Mouse (Mus musculus) liver, postnatal 0 days (tissue): ENCODE data around the gene Peli2. TPM values are rescaled to one million over a fixed set of nuclear protein-coding genes. Genes with fewer than 3 reads are reported as not detected.

Experiments used
- ATAC-seq: fragments of 200-750 bp; cut with Nextera tagmentation; 2 replicates; pipeline ENCODE4 v1.8.0; 2017; ENCODE audit warnings: mild to moderate bottlenecking, moderate library complexity
- DNase-seq: peaks from one replicate; pipeline ENCODE4 v3.0.0-alpha.2; 2016
- H3K27ac ChIP-seq: fragments of 300-500 bp; sonication (generic); 2 replicates; pipeline ENCODE4 v1.5.1; 2014; ENCODE audit warnings: antibody characterized with exemption, moderate library complexity, mild to moderate bottlenecking, low read depth
- H3K27me3 ChIP-seq: fragments of 300-500 bp; sonication (generic); 2 replicates; pipeline ENCODE4 v1.6.1; 2014; ENCODE audit warnings: low read length, control low read depth, mixed read lengths; ENCODE audit not compliant: insufficient read depth
- H3K36me3 ChIP-seq: fragments of 300-500 bp; sonication (generic); replicated peaks from 2 replicates; pipeline ENCODE4 v1.6.1; 2014; ENCODE audit warnings: mild to moderate bottlenecking, control low read depth, low read length, moderate library complexity, mixed read lengths; ENCODE audit not compliant: insufficient read depth
- H3K4me1 ChIP-seq: fragments of 300-500 bp; sonication (generic); 2 replicates; pipeline ENCODE4 v1.6.1; 2014; ENCODE audit warnings: antibody characterized with exemption, mild to moderate bottlenecking, control low read depth; ENCODE audit not compliant: insufficient read depth
- H3K4me2 ChIP-seq: fragments of 300-500 bp; sonication (generic); 2 replicates; pipeline ENCODE4 v1.6.1; 2014; ENCODE audit warnings: low read depth, mild to moderate bottlenecking, low read length, moderate library complexity, mixed read lengths
- H3K4me3 ChIP-seq: fragments of 300-500 bp; sonication (generic); 2 replicates; pipeline ENCODE4 v1.5.1; 2014; ENCODE audit warnings: low read depth, low read length
- H3K9ac ChIP-seq: fragments of 300-500 bp; sonication (generic); replicated peaks from 2 replicates; pipeline ENCODE4 v1.6.1; 2014; ENCODE audit warnings: mild to moderate bottlenecking, moderate library complexity
- H3K9me3 ChIP-seq: fragments of 300-500 bp; sonication (generic); 2 replicates; pipeline ENCODE4 v1.6.1; 2016; ENCODE audit warnings: mild to moderate bottlenecking, control low read depth, low read length, mixed read lengths
- CTCF ChIP-seq: sonication (generic); IDR thresholded peaks from 2 replicates; pipeline ENCODE4 v1.5.1; 2016; ENCODE audit warnings: antibody characterized with exemption, low read depth
- EP300 ChIP-seq: IDR thresholded peaks from 2 replicates; pipeline ENCODE4 v1.6.1; 2016; ENCODE audit warnings: antibody characterized with exemption, low read depth, mild to moderate bottlenecking
- WGBS: fragments of 180-500 bp; shearing (Covaris S2); extraction: QIAGEN DNeasy Blood & Tissue Kit; methylation state at CpG from one replicate; pipeline ENCODE4 v1.1.7; 2014; ENCODE audit not compliant: insufficient replicate concordance; 5-methylcytosine and 5-hydroxymethylcytosine counted together
- polyA plus RNA-seq: library from polyadenylated mRNA; unstranded; fragments of >200 nt; fragmentation: Nextera tagmentation; extraction: Ambion mirVana; gene quantifications from 2 replicates; pipeline ENCODE4 v1.2.1, GENCODE M21; 2015

Gene Peli2
- polyA plus RNA-seq, 1 experiment from 2014 or later = 1.5 TPM

DNA sequence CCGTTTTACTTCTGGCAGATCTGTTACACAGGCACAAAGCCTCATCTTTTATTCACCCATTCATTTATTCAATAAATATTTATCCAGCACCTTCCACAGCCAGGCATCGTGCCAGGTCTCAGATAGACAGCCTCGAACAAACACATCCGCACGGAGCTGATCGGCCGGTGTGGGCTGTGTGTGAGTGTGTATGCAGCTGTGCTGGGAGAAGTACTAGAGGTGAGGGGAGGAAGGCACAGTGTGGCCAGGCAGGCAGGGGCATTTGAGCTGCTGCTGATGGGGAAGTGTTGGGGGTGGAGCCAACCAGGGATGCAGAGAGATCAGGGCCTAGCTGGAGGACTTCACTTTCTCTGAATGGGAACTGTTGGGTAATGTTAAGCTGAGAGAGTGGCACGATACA, 51.4 kb downstream of the Peli2 start:
- Histone ChIP-seq H3K36me3 (no peaks in the 10 kb centered on the region), H3K27me3 (no peaks in the 10 kb centered on the region), H3K4me3 (no peak overlapping the region), H3K4me2 (no peak overlapping the region), H3K27ac (no peak overlapping the region), H3K9me3 (no peaks in the 10 kb centered on the region), H3K4me1 (no peaks in the 10 kb centered on the region), H3K9ac (no peak overlapping the region)
- ATAC-seq (no peak), DNase-seq (peak; percentile 29)
- WGBS = 40% methylated on average over 8 of the region's 8 CpGs
- TF ChIP-seq EP300 (no peak), CTCF (no peak)

DNA sequence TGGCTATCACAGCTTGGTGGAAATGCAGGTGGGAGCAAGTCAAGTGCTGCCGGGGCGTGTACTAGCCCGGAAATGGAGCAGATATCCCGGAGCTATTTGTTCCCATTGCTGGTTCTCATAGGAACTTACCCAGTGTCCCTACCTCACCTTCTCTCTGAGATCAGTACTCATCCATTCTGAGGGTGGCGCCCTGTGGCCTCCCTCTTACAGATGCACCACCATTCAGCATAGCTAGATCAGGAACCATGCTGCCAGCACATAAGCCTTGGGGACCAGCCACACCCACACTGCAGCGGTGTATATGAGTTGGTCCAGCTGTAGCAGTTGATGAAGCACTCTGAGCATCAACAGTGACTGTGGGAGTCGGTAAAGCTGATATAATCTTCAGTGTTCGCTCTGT, 52.3 kb downstream of the Peli2 start:
- no peaks in the 10 kb centered on the region for H3K27me3 ChIP-seq
- WGBS = 81% methylated on average over 8 of the region's 8 CpGs
- TF ChIP-seq CTCF = no peak
- TF ChIP-seq EP300 = no peak
- no peak overlapping the region for H3K9ac ChIP-seq
- no peak overlapping the region for H3K27ac ChIP-seq
- no peak overlapping the region for H3K4me3 ChIP-seq
- H3K4me2 ChIP-seq = no peak overlapping the region
- no peaks in the 10 kb centered on the region for H3K9me3 ChIP-seq
- H3K4me1 ChIP-seq = no peaks in the 10 kb centered on the region
- no peak for DNase-seq
- no peaks in the 10 kb centered on the region for H3K36me3 ChIP-seq
- ATAC-seq = no peak

DNA sequence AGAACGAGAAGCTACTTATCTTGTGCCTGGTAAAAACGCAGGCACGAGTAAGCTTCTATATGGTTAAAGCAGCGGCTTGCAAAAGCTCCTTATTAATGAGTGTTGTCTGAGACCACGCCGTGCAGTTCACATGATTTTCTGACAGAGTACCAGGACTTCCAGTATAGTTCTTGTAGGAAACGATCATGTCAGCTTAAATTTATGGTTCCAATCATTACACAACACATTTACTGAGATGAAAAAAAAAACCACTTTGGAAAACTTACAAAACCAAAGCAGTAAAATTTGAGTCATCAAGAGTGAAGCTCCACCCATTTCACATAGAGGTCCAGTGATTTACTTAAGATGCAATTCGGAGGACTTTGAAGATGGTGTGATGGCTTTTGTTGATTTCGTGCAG, 53.2 kb downstream of the Peli2 start:
- no peak overlapping the region for H3K27ac ChIP-seq
- TF ChIP-seq CTCF (no peak), EP300 (no peak)
- no peak overlapping the region for H3K4me3 ChIP-seq
- H3K9me3 ChIP-seq = no peaks in the 10 kb centered on the region
- 75% methylated on average over 9 of the region's 9 CpGs for WGBS
- H3K27me3 ChIP-seq = no peaks in the 10 kb centered on the region
- H3K4me1 ChIP-seq = no peaks in the 10 kb centered on the region
- H3K36me3 ChIP-seq = no peaks in the 10 kb centered on the region
- no peak overlapping the region for H3K9ac ChIP-seq
- ATAC-seq = no peak
- H3K4me2 ChIP-seq = no peak overlapping the region
- DNase-seq = no peak

- Histone ChIP-seq H3K27ac (no peak overlapping the region), H3K4me1 (no peaks in the 10 kb centered on the region), H3K4me2 (no peak overlapping the region), H3K4me3 (no peak overlapping the region), H3K9me3 (no peaks in the 10 kb centered on the region), H3K27me3 (no peaks in the 10 kb centered on the region), H3K9ac (no peak overlapping the region), H3K36me3 (no peaks in the 10 kb centered on the region)
- TF ChIP-seq CTCF (no peak), EP300 (no peak)
- no peak for DNase-seq
- 74% methylated on average over 4 of the region's 4 CpGs for WGBS
- ATAC-seq = no peak
These were observed 53.7 kb downstream of the Peli2 start for GRCm38 (mm10) chr14:48174356-48174755.

- Histone ChIP-seq H3K4me3 (no peak overlapping the region), H3K36me3 (no peaks in the 10 kb centered on the region; the same call in 1 of the 2 replicates), H3K9ac (no peak overlapping the region), H3K4me1 (no peaks in the 10 kb centered on the region), H3K27ac (no peak overlapping the region), H3K27me3 (no peaks in the 10 kb centered on the region), H3K4me2 (no peak overlapping the region), H3K9me3 (no peaks in the 10 kb centered on the region)
- ATAC-seq (no peak), DNase-seq (no peak)
- WGBS = 85% methylated on average over 8 of the region's 8 CpGs
- TF ChIP-seq EP300 = no peak
- TF ChIP-seq CTCF = no peak
These were observed 54.5 kb downstream of the Peli2 start for GRCm38 (mm10) chr14:48175115-48175514.

DNA sequence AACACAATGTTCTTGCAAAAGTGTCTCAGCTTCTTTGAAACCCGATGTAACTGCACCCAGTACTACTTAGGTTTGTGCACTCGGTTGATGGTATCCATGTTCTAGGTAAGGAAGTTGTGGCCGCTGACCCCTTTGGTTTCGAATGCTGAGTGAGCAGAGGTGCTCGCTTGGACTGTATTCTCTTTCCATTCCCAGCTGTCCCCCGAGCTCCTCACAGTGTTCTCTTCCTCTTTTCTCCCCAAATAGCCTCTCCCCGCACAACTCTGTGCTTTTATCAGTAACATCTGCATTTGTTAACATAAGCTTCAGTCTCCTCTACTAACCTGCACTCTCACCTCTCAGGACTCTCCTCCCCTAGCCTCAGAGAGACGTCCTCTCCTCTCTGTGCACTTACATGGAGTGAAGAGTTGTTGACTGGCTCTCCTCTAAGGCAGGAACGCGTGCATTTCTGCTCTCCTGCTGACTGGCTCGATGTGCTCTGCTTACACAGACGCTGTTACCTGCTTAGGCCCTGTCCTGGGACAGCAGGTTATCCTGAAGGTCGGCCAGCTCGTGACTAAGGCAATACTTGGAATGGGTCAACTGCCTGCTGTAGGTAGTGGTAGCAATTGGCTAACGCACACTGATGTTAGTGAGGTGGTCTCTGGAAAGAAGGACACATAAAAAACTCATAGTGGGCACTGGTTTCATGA, 57.8 kb downstream of the Peli2 start:
- no peak overlapping the region for H3K27ac ChIP-seq
- H3K4me1 ChIP-seq = no peaks in the 10 kb centered on the region
- ATAC-seq (no peak), DNase-seq (peak; percentile 9)
- H3K9me3 ChIP-seq = peaks cover 2% of the 10 kb centered on the region; the same call in 1 of the 2 replicates
- peaks cover 2% of the 10 kb centered on the region; the same call in 1 of the 2 replicates for H3K36me3 ChIP-seq
- no peaks in the 10 kb centered on the region for H3K27me3 ChIP-seq
- 53% methylated on average over 15 of the region's 15 CpGs for WGBS
- H3K4me2 ChIP-seq = no peak overlapping the region
- H3K9ac ChIP-seq = no peak overlapping the region
- TF ChIP-seq CTCF (no peak), EP300 (no peak)
- H3K4me3 ChIP-seq = no peak overlapping the region

DNA sequence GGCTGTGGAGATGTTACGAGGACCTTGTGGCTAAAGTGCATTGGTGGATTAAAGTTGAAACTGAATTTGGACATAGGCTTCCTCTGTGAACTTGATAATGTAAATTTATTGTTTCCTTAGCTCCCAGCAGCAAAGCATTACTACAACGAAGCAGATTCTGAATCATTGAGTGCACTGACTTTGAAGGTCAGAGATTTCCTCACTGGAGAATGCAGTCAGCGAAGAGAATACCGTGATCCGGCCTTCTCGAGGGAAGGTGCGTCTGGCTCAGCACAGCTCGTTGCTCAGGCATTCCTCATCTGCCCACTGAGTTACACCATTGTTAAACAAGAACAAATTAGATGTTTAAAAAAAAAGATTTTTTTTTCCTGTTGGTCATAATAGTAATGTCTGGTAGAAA, 58.4 kb downstream of the Peli2 start:
- TF ChIP-seq CTCF = no peak
- TF ChIP-seq EP300 = no peak
- Histone ChIP-seq H3K9me3 (peaks cover 2% of the 10 kb centered on the region; the same call in 1 of the 2 replicates), H3K4me2 (no peak overlapping the region), H3K4me1 (no peaks in the 10 kb centered on the region), H3K4me3 (no peak overlapping the region), H3K27me3 (no peaks in the 10 kb centered on the region), H3K36me3 (peaks cover 2% of the 10 kb centered on the region; the same call in 1 of the 2 replicates), H3K9ac (no peak overlapping the region), H3K27ac (no peak overlapping the region)
- DNase-seq (peak; percentile 7), ATAC-seq (no peak)
- WGBS = 77% methylated on average over 8 of the region's 8 CpGs
